ENCODE assay signal across 9 mouse cellular contexts in the genomic region with DNA sequence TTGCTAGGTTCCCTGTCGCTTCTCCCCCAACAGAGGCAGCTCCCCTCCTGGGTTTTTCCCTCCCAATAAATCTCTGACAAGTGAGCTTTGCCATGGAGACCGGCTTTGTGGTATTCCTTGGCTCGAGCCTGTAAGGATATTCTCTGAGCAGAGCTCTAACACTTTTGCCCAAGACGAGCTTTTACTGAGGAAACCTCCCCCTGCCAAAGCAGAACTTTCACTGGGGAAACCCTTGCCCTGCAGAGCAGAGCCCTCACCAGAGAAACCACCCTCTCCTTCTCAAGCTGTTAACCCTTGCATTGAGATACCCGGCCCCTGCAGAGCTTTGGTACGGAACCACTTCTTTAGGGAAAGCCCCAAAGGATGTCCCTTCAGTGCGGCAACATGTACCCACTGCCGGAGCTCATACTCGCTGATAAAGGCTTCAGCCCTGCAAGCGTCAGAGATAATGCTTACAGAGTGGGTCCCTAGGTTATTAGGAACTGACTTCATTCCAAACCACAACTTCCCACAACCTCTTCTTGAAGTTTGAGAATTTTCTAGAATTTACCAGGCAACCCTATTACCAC. TPM values are rescaled to one million over a fixed set of nuclear protein-coding genes. Genes with fewer than 3 reads are reported as not detected.
DNase-seq lines count a peak whose midpoint lies in the region; ATAC-seq and TF ChIP-seq lines count a peak whose summit lies in the region.
"Had no signal": no experiment of that assay in that cellular context is flagged by ENCODE, and none has a peak within 500 bp of the region (broad histone marks: within the 10 kb centered on the region; RNA-seq: fewer than 3 reads in every experiment).

No protein-coding gene starts in this region.

- no peak for ATAC-seq in limb, embryonic 12.5 days (ENCODE audit: insufficient number of reproducible peaks, insufficient read depth, low FRiP score, low TSS enrichment, low read depth)

- H3K4me3 ChIP-seq in limb, embryonic 12.5 days (replicated peaks): no peak overlapping the region
- H3K4me3 ChIP-seq: myocyte had no signal

- no peak for TF ChIP-seq POLR2A in brain, embryonic 14.5 days (IDR thresholded peaks at IDR 0.05; ENCODE audit: borderline replicate concordance, extremely low read depth, insufficient read depth, insufficient read length, poor library complexity, severe bottlenecking)

- no peak for TF ChIP-seq CTCF in brain, embryonic 14.5 days (IDR thresholded peaks at IDR 0.05; ENCODE audit: borderline replicate concordance, extremely low read depth, insufficient read depth, insufficient read length)

- H3K4me1 ChIP-seq in limb, embryonic 12.5 days (replicated peaks): peaks cover 14% of the 10 kb centered on the region

- H3K27ac ChIP-seq in limb, embryonic 12.5 days: peak overlapping the region; percentile 66

- no peak overlapping the region for H3K9ac ChIP-seq in limb, embryonic 12.5 days (replicated peaks)

- peak overlapping the region; percentile 15 for H3K4me2 ChIP-seq in limb, embryonic 12.5 days

- H3K27me3 ChIP-seq in limb, embryonic 12.5 days: no peaks in the 10 kb centered on the region

- no peaks in the 10 kb centered on the region for H3K36me3 ChIP-seq in limb, embryonic 12.5 days

- WGBS in limb, embryonic 12.5 days: 33% methylated on average over 10 of the region's 10 CpGs

- DNase-seq in kidney, postnatal 10 days: peak; percentile 15
- no peak for DNase-seq in kidney, adult 8-10 months
- peak; percentile 71 for DNase-seq in brain, embryonic 14.5 days (ENCODE audit: low read depth)
- DNase-seq in natural killer cell, adult 2 months (ENCODE audit: low spot score in 2 of 2): peak; percentile 70 to 74
- DNase-seq in cerebellum, postnatal 10 days: no peak
- DNase-seq in layer of hippocampus, adult 9-10 months (ENCODE audit: low spot score): no peak
- no peak for DNase-seq in adrenal gland, adult 8-10 months

- H3K9me3 ChIP-seq in limb, embryonic 12.5 days: no peaks in the 10 kb centered on the region

RNA-seq across cellular contexts. Expression of a gene that starts 50.7 kb away (rescaled TPM):
- polyA plus RNA-seq in brain, embryonic 14.5 days (2012; rRNA removed): 2.9 and 3.9 TPM in 2 replicates
- 2.5 and 3.4 TPM in 2 replicates for polyA plus RNA-seq in limb, embryonic 12.5 days (2016; fragmentation: Nextera tagmentation; extraction: Ambion mirVana)
- total RNA-seq in adrenal gland, adult 8-10 months (2022): 1 to 10 TPM; 2.0 to 3.8 (median 3.2) TPM

Comparison
In these comparisons a context has a peak if more than half of its experiments do, and no peak if none do; other contexts are left out.
1. DNase-seq: peak in kidney, postnatal 10 days (single experiment), brain, embryonic 14.5 days (single experiment) and natural killer cell, adult 2 months (2 of 2); none in kidney, adult 8-10 months (0 of 2), cerebellum, postnatal 10 days (0 of 2), layer of hippocampus, adult 9-10 months (single experiment) and adrenal gland, adult 8-10 months (single experiment).